Mouse (Mus musculus): ENCODE results near the gene Xiap. TPM values are rescaled to one million over a fixed set of nuclear protein-coding genes. Genes with fewer than 3 reads are reported as not detected.
A peak's percentile ranks its signal among the peaks of the same experiment; 100 is the strongest.

Xiap gene
- polyA plus RNA-seq, 1 experiment: 32.2 TPM

- TF ChIP-seq CTCF (IDR thresholded peaks at IDR 0.05; ENCODE audit: borderline replicate concordance, extremely low read depth, insufficient read depth, insufficient read length): no peak
- TF ChIP-seq POLR2A (IDR thresholded peaks at IDR 0.05; ENCODE audit: borderline replicate concordance, extremely low read depth, insufficient read depth, insufficient read length, poor library complexity, severe bottlenecking): no peak
- no peak for DNase-seq (ENCODE audit: low read depth)
These were observed 47.7 kb downstream of the Xiap start for GRCm38 (mm10) chrX:42107137-42107536.

- TF ChIP-seq CTCF (IDR thresholded peaks at IDR 0.05; ENCODE audit: borderline replicate concordance, extremely low read depth, insufficient read depth, insufficient read length): no peak
- TF ChIP-seq POLR2A (IDR thresholded peaks at IDR 0.05; ENCODE audit: borderline replicate concordance, extremely low read depth, insufficient read depth, insufficient read length, poor library complexity, severe bottlenecking): no peak
- no peak for DNase-seq (ENCODE audit: low read depth)
These were observed 51.1 kb downstream of the Xiap start for GRCm38 (mm10) chrX:42110585-42110984.

- no peak for TF ChIP-seq CTCF (IDR thresholded peaks at IDR 0.05; ENCODE audit: borderline replicate concordance, extremely low read depth, insufficient read depth, insufficient read length)
- TF ChIP-seq POLR2A (IDR thresholded peaks at IDR 0.05; ENCODE audit: borderline replicate concordance, extremely low read depth, insufficient read depth, insufficient read length, poor library complexity, severe bottlenecking): no peak
These were observed 60.1 kb downstream of the Xiap start for GRCm38 (mm10) chrX:42119442-42120048.

GRCm38 (mm10) chrX:42124963-42125697 lies 65.7 kb downstream of the Xiap start:
- no peak for DNase-seq (ENCODE audit: low read depth)
- TF ChIP-seq CTCF (IDR thresholded peaks at IDR 0.05; ENCODE audit: borderline replicate concordance, extremely low read depth, insufficient read depth, insufficient read length): no peak
- no peak for TF ChIP-seq POLR2A (IDR thresholded peaks at IDR 0.05; ENCODE audit: borderline replicate concordance, extremely low read depth, insufficient read depth, insufficient read length, poor library complexity, severe bottlenecking)

More at GRCm38 (mm10) chrX:42119442-42120048, 60.1 kb downstream of the Xiap start:
- peak; percentile 12 for DNase-seq (ENCODE audit: low read depth)

- TF ChIP-seq CTCF (IDR thresholded peaks at IDR 0.05; ENCODE audit: borderline replicate concordance, extremely low read depth, insufficient read depth, insufficient read length) (no peak), POLR2A (IDR thresholded peaks at IDR 0.05; ENCODE audit: borderline replicate concordance, extremely low read depth, insufficient read depth, insufficient read length, poor library complexity, severe bottlenecking) (no peak)
- no peak for DNase-seq (ENCODE audit: low read depth)
These were observed 80.4 kb downstream of the Xiap start for GRCm38 (mm10) chrX:42139882-42140281.

- TF ChIP-seq CTCF (IDR thresholded peaks at IDR 0.05; ENCODE audit: borderline replicate concordance, extremely low read depth, insufficient read depth, insufficient read length) (no peak), POLR2A (IDR thresholded peaks at IDR 0.05; ENCODE audit: borderline replicate concordance, extremely low read depth, insufficient read depth, insufficient read length, poor library complexity, severe bottlenecking) (no peak)
- DNase-seq (ENCODE audit: low read depth): no peak
These were observed 83.1 kb downstream of the Xiap start for GRCm38 (mm10) chrX:42142620-42143019.

GRCm38 (mm10) chrX:42143991-42144390 lies 84.5 kb downstream of the Xiap start:
- no peak for TF ChIP-seq CTCF (IDR thresholded peaks at IDR 0.05; ENCODE audit: borderline replicate concordance, extremely low read depth, insufficient read depth, insufficient read length)
- no peak for TF ChIP-seq POLR2A (IDR thresholded peaks at IDR 0.05; ENCODE audit: borderline replicate concordance, extremely low read depth, insufficient read depth, insufficient read length, poor library complexity, severe bottlenecking)
- DNase-seq (ENCODE audit: low read depth): no peak

GRCm38 (mm10) chrX:42148016-42148451 lies 88.6 kb downstream of the Xiap start:
- no peak for TF ChIP-seq CTCF (IDR thresholded peaks at IDR 0.05; ENCODE audit: borderline replicate concordance, extremely low read depth, insufficient read depth, insufficient read length)
- no peak for TF ChIP-seq POLR2A (IDR thresholded peaks at IDR 0.05; ENCODE audit: borderline replicate concordance, extremely low read depth, insufficient read depth, insufficient read length, poor library complexity, severe bottlenecking)
- peak; percentile 13 for DNase-seq (ENCODE audit: low read depth)

GRCm38 (mm10) chrX:42148788-42149556 lies 89.5 kb downstream of the Xiap start, which contains the start of gene Stag2:
Stag2 (plus strand) TSS chrX:42149317.
- peak; percentile 95 for DNase-seq (ENCODE audit: low read depth)
- TF ChIP-seq CTCF (IDR thresholded peaks at IDR 0.05; ENCODE audit: borderline replicate concordance, extremely low read depth, insufficient read depth, insufficient read length) (peak; percentile 76), POLR2A (IDR thresholded peaks at IDR 0.05; ENCODE audit: borderline replicate concordance, extremely low read depth, insufficient read depth, insufficient read length, poor library complexity, severe bottlenecking) (peak; percentile 26; the same call in 1 of the 2 replicates)

- TF ChIP-seq POLR2A (IDR thresholded peaks at IDR 0.05; ENCODE audit: borderline replicate concordance, extremely low read depth, insufficient read depth, insufficient read length, poor library complexity, severe bottlenecking) (0 out of 2 replicates have a peak, but pooled peaks have one; percentile 18), CTCF (IDR thresholded peaks at IDR 0.05; ENCODE audit: borderline replicate concordance, extremely low read depth, insufficient read depth, insufficient read length) (no peak)
- DNase-seq (ENCODE audit: low read depth): peak; percentile 53
These were observed 90.3 kb downstream of the Xiap start for GRCm38 (mm10) chrX:42149557-42150345.

Data from brain, embryonic 14.5 days (tissue).